Mouse (Mus musculus) intestine, embryonic 14.5 days (tissue): ENCODE measurements around the gene Gtf2h1. TPM values are rescaled to one million over a fixed set of nuclear protein-coding genes. Genes with fewer than 3 reads are reported as not detected.

ENCODE experiments used
- polyA plus RNA-seq: library from polyadenylated mRNA; unstranded; fragments of >200 nt; fragmentation: Nextera tagmentation; extraction: Ambion mirVana; gene quantifications from 2 replicates; pipeline ENCODE4 v1.2.1, GENCODE M21; 2014

Gtf2h1 gene
- polyA plus RNA-seq, 1 experiment from 2014 or later = 48.7 TPM

Other genes with a start within 250 kb of the Gtf2h1 start
- gene Sergef, start 156.3 kb upstream of the Gtf2h1 start, polyA plus RNA-seq = 16.8 and 17.5 TPM in 2 replicates
- gene Tph1, start 123.6 kb upstream of the Gtf2h1 start, polyA plus RNA-seq = 0.31 and 0.42 TPM in 2 replicates
- gene Saal1, start 85.4 kb upstream of the Gtf2h1 start, polyA plus RNA-seq = 35.2 and 39.8 TPM in 2 replicates
- gene Saa3, start 80.4 kb upstream of the Gtf2h1 start, polyA plus RNA-seq = 0.35 and 0.99 TPM in 2 replicates
- not detected in 2 replicates for gene Saa4, start 63.5 kb upstream of the Gtf2h1 start, polyA plus RNA-seq
- gene Saa1, start 53.1 kb upstream of the Gtf2h1 start, polyA plus RNA-seq = 1.4 and 2.0 TPM in 2 replicates
- gene Saa2, start 44.3 kb upstream of the Gtf2h1 start, polyA plus RNA-seq = 0.45 and 1.1 TPM in 2 replicates
- 18.8 and 20.9 TPM in 2 replicates for gene Hps5, start within 50 bp of the Gtf2h1 start, polyA plus RNA-seq
- 2,451 TPM in 2 replicates for gene Ldha, start 45.4 kb downstream of the Gtf2h1 start, polyA plus RNA-seq
- not detected in 2 replicates for gene Ldhc, start 65.1 kb downstream of the Gtf2h1 start, polyA plus RNA-seq
- 165 and 174 TPM in 2 replicates for gene Tsg101, start 123.9 kb downstream of the Gtf2h1 start, polyA plus RNA-seq
- 11.4 and 12.6 TPM in 2 replicates for gene Uevld, start 162.4 kb downstream of the Gtf2h1 start, polyA plus RNA-seq
- not detected in 2 replicates for gene Gm9999, start 187.5 kb downstream of the Gtf2h1 start, polyA plus RNA-seq
- gene Spty2d1, start 212.3 kb downstream of the Gtf2h1 start, polyA plus RNA-seq = 17.6 and 18.0 TPM in 2 replicates